Comparison of ENCODE assay signal across 20 mouse cellular contexts in the genomic region with DNA sequence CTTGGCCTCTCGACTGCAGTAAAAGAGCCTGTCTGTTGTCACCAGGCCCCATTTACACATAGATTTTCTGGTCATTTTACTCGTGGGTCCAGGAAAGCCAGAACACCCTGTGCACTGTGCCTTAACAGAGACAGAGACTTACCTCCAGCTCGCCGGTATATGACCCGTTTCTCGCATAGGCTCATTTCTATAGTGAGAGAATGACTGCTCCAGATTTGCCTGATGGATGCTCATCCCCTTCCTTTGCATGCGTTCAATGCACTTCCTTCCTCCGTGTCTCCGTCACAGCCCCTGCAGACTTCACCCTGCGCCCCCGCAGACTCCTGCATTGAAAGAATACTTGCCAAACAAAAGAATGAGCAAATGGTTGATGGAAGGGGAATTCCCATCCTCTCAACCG.
A peak's percentile ranks its signal among the peaks of the same experiment; 100 is the strongest.
DNase-seq lines count a peak whose midpoint lies in the region; ATAC-seq and TF ChIP-seq lines count a peak whose summit lies in the region.
"Had no signal": no experiment of that assay in that cellular context is flagged by ENCODE, and none has a peak within 500 bp of the region (broad histone marks: within the 10 kb centered on the region; RNA-seq: fewer than 3 reads in every experiment).

No protein-coding gene starts in this region.

- H3K4me1 ChIP-seq in heart, embryonic 10.5 days, result no peaks in the 10 kb centered on the region
- peaks cover 23% of the 10 kb centered on the region for H3K4me1 ChIP-seq in lung, embryonic 15.5 days
- H3K4me1 ChIP-seq in CH12.LX (ENCODE audit: control insufficient read depth in 1 of 2, insufficient read depth in 2 of 2), result peaks cover 7 to 34% of the 10 kb centered on the region in 2 experiments
- H3K4me1 ChIP-seq: embryonic facial prominence, embryonic 10.5 days; embryonic facial prominence, embryonic 12.5 days; forebrain, embryonic 13.5 days; forebrain, embryonic 15.5 days had no signal

- no peak overlapping the region for H3K27ac ChIP-seq in heart, embryonic 10.5 days
- H3K27ac ChIP-seq in lung, embryonic 15.5 days, result peak overlapping the region; percentile 37; the same call in 1 of the 2 replicates
- no peak overlapping the region for H3K27ac ChIP-seq in CH12.LX (ENCODE audit: insufficient read depth, low read depth)
- H3K27ac ChIP-seq: embryonic facial prominence, embryonic 10.5 days; embryonic facial prominence, embryonic 12.5 days; forebrain, embryonic 13.5 days; forebrain, embryonic 15.5 days had no signal

- no peak for TF ChIP-seq CTCF in CH12.LX (conservative IDR thresholded peaks at IDR 0.05 in 1 of 2, IDR thresholded peaks at IDR 0.05 in 1 of 2; ENCODE audit: low read depth in 2 of 2, low read length in 2 of 2)

- no peaks in the 10 kb centered on the region for H3K27me3 ChIP-seq in heart, embryonic 10.5 days (ENCODE audit: insufficient read depth, poor library complexity, severe bottlenecking)
- H3K27me3 ChIP-seq in lung, embryonic 15.5 days, result no peaks in the 10 kb centered on the region
- no peaks in the 10 kb centered on the region for H3K27me3 ChIP-seq in CH12.LX (replicated peaks)
- H3K27me3 ChIP-seq: embryonic facial prominence, embryonic 12.5 days; forebrain, embryonic 13.5 days; forebrain, embryonic 15.5 days had no signal

- H3K36me3 ChIP-seq in heart, embryonic 10.5 days, result no peaks in the 10 kb centered on the region
- no peaks in the 10 kb centered on the region for H3K36me3 ChIP-seq in lung, embryonic 15.5 days
- peaks cover 11 to 42% of the 10 kb centered on the region in 2 experiments for H3K36me3 ChIP-seq in CH12.LX (replicated peaks in 1 of 2; ENCODE audit: control insufficient read depth in 1 of 2, insufficient read depth in 1 of 2, low read length in 1 of 2)
- H3K36me3 ChIP-seq: embryonic facial prominence, embryonic 10.5 days; embryonic facial prominence, embryonic 12.5 days; forebrain, embryonic 15.5 days had no signal

- H3K9me3 ChIP-seq in heart, embryonic 10.5 days, result no peaks in the 10 kb centered on the region
- H3K9me3 ChIP-seq in lung, embryonic 15.5 days, result no peaks in the 10 kb centered on the region
- H3K9me3 ChIP-seq in CH12.LX (replicated peaks; ENCODE audit: low read length), result no peaks in the 10 kb centered on the region
- H3K9me3 ChIP-seq: embryonic facial prominence, embryonic 10.5 days; embryonic facial prominence, embryonic 12.5 days; forebrain, embryonic 13.5 days; forebrain, embryonic 15.5 days had no signal

- in situ Hi-C loops in CH12.LX (cut with MboI; ENCODE audit: low pct_ligation_motif_present, low pct_unique_long_range_greater_than_20kb, low sequenced_read_pairs), result no loop called here

- 75% methylated on average over 12 of the region's 12 CpGs for WGBS in heart, embryonic 10.5 days
- WGBS in lung, embryonic 15.5 days, result 61% methylated on average over 12 of the region's 12 CpGs

- H3K4me3 ChIP-seq in heart, embryonic 10.5 days, result no peak overlapping the region
- H3K4me3 ChIP-seq in lung, embryonic 15.5 days, result no peak overlapping the region
- H3K4me3 ChIP-seq in CH12.LX (replicated peaks in 1 of 3; ENCODE audit: low read depth in 2 of 3, low read length in 2 of 3, poor library complexity in 1 of 3), result peak overlapping the region; percentile 48 to 53 (median 53)
- H3K4me3 ChIP-seq: embryonic facial prominence, embryonic 10.5 days; embryonic facial prominence, embryonic 12.5 days; forebrain, embryonic 13.5 days; forebrain, embryonic 15.5 days had no signal

- no peak for ATAC-seq in lung, embryonic 15.5 days (ENCODE audit: borderline replicate concordance, extremely low read depth, low FRiP score, low TSS enrichment)
- ATAC-seq: CD4-positive, CD25-positive, alpha-beta regulatory T cell, adult 4 months; forebrain, embryonic 13.5 days; forebrain, embryonic 15.5 days; forebrain, postnatal 0 days had no signal

- no peaks in the 10 kb centered on the region for H3K79me2 ChIP-seq in CH12.LX (replicated peaks; ENCODE audit: control insufficient read depth, extremely low read depth, insufficient read depth, poor library complexity, severe bottlenecking)

- peak; percentile 72 for TF ChIP-seq POLR2A in CH12.LX (IDR thresholded peaks at IDR 0.05; ENCODE audit: low read depth, low read length)

- TF ChIP-seq EP300 in CH12.LX (IDR thresholded peaks at IDR 0.05; ENCODE audit: low read length), result no peak

- no peak for TF ChIP-seq RAD21 in CH12.LX (IDR thresholded peaks at IDR 0.05; ENCODE audit: low read depth, low read length)

- DNase-seq in heart, embryonic 10.5 days (ENCODE audit: low spot score), result peak; percentile 52
- DNase-seq in heart, postnatal 4 days, result no peak
- DNase-seq in lung, postnatal 36 days, result no peak
- peak; percentile 87 for DNase-seq in CH12.LX (ENCODE audit: extremely low read depth)
- DNase-seq: adrenal gland, adult 8-10 months; adrenal gland, postnatal 14 days; adrenal gland, postnatal 36 days; B cell, adult 2 months; cerebellum, adult 11-12 months; cerebellum, adult 2 months; cerebellum, adult 9-10 months; cerebellum, postnatal 10 days; cerebellum, postnatal 25 days; forebrain, postnatal 0 days had no signal

- no peak overlapping the region for H3K9ac ChIP-seq in lung, embryonic 15.5 days
- H3K9ac ChIP-seq in CH12.LX (ENCODE audit: insufficient read depth, low read depth), result peak overlapping the region; percentile 75
- H3K9ac ChIP-seq: embryonic facial prominence, embryonic 12.5 days; forebrain, embryonic 13.5 days; forebrain, embryonic 15.5 days; forebrain, postnatal 0 days had no signal

- no peak overlapping the region; the same call in 1 of the 2 replicates for H3K4me2 ChIP-seq in lung, embryonic 15.5 days
- H3K4me2 ChIP-seq in CH12.LX (ENCODE audit: insufficient read depth, low read depth, poor library complexity, severe bottlenecking), result peak overlapping the region; percentile 31; the same call in 1 of the 2 replicates
- H3K4me2 ChIP-seq: embryonic facial prominence, embryonic 12.5 days; forebrain, embryonic 13.5 days; forebrain, embryonic 15.5 days had no signal

- dilution Hi-C loops in CH12.LX (cut with MboI; ENCODE audit: extremely low pct_ligation_motif_present, extremely low pct_unique_long_range_greater_than_20kb, low sequenced_read_pairs), result no loop called here

TF ChIP-seq in CH12.LX, 34 proteins besides CTCF, POLR2A, EP300 and RAD21:
- TF ChIP-seq SIN3A (IDR thresholded peaks at IDR 0.05; ENCODE audit: low read length) (peak; percentile 58; the same call in 1 of the 2 replicates), MYC (IDR thresholded peaks at IDR 0.05; ENCODE audit: low read depth, low read length) (peak; percentile 68; the same call in 1 of the 2 replicates), TCF12 (IDR thresholded peaks at IDR 0.05; ENCODE audit: low read depth, low read length) (peak; percentile 54), MAX (IDR thresholded peaks at IDR 0.05; ENCODE audit: low read length) (peak; percentile 70; the same call in 1 of the 2 replicates), IRF4 (IDR thresholded peaks at IDR 0.05; ENCODE audit: low read depth, low read length) (0 out of 2 replicates have a peak, but pooled peaks have one; percentile 51), ZC3H11A (IDR thresholded peaks at IDR 0.05; ENCODE audit: low read depth, low read length) (no peak), HCFC1 (IDR thresholded peaks at IDR 0.05; ENCODE audit: low read depth, low read length) (peak; percentile 60), MXI1 (IDR thresholded peaks at IDR 0.05; ENCODE audit: low read depth, low read length) (no peak), TBP (conservative IDR thresholded peaks at IDR 0.05; ENCODE audit: low read depth, low read length) (0 out of 2 replicates have a peak, but pooled peaks have one; percentile 22), NELFE (IDR thresholded peaks at IDR 0.05; ENCODE audit: low read depth, low read length) (peak; percentile 52), USF2 (conservative IDR thresholded peaks at IDR 0.05; ENCODE audit: low read depth, low read length) (no peak), USF1 (IDR thresholded peaks at IDR 0.05; ENCODE audit: low read depth, low read length) (no peak), ETS1 (conservative IDR thresholded peaks at IDR 0.05; ENCODE audit: low read depth, low read length) (peak; percentile 42; the same call in 1 of the 2 replicates), ELF1 (IDR thresholded peaks at IDR 0.05; ENCODE audit: low read depth, low read length) (peak; percentile 76)
TF ChIP-seq in CH12.LX: peak in this region for 10.

Comparison
In these comparisons a context has a peak if more than half of its experiments do, and no peak if none do; other contexts are left out.
1. DNase-seq: peak in heart, embryonic 10.5 days (single experiment) and CH12.LX (single experiment); none in heart, postnatal 4 days (single experiment) and lung, postnatal 36 days (single experiment).
2. H3K4me3 ChIP-seq: peak in CH12.LX (3 of 3); none in heart, embryonic 10.5 days (single experiment) and lung, embryonic 15.5 days (single experiment).